Mouse (Mus musculus) heart, postnatal 14 days (tissue): ENCODE data around the gene Cyp4f16. TPM values are rescaled to one million over a fixed set of nuclear protein-coding genes. Genes with fewer than 3 reads are reported as not detected.
"Not testable (repeated sequence)": the region's sequence is repeated elsewhere in the genome, so short reads cannot be mapped to it uniquely, and the experiment has no call there.

Source experiments
- DNase-seq, 2 experiments: peaks; one replicate each; pipeline ENCODE4 v3.0.0; 2021 to 2022
- intact Hi-C: fragments of 180-260 bp; cut with DNase I; formaldehyde crosslinking; loops from one replicate; pipeline ENCODE4 v1.15.1; 2025
- long read RNA-seq, 2 experiments: library from polyadenylated mRNA; stranded (forward); transcript quantifications; one replicate each; pipeline ENCODE4 v2.0.0; 2021
- total RNA-seq, 2 experiments: library from RNA; stranded (reverse); gene quantifications; 2 replicates each; pipeline ENCODE4 v1.2.3; 2021

Gene Cyp4f16
- 10 to 100 TPM in 1 of 2 experiments, 1 to 10 TPM in 1; 6.5 to 10.7 TPM for total RNA-seq
- long read RNA-seq, experiment 1, partial matches to known transcripts: 1 of 15 reads
- long read RNA-seq, experiment 1, other reads (novel, unspliced or antisense): 6 of 15 reads
- long read RNA-seq, experiment 2, partial matches to known transcripts: 2 of 11 reads
- long read RNA-seq, experiment 2, other reads (novel, unspliced or antisense): 5 of 11 reads

- DNase-seq: peak; percentile 91 to 97
- intact Hi-C loops: not testable (repeated sequence)
These were observed at the start of gene Cyp4f16 for GRCm38 (mm10) chr17:32536051-32536866. Gene Cyp4f16, plus strand, starts transcription at chr17:32536558.

DNA sequence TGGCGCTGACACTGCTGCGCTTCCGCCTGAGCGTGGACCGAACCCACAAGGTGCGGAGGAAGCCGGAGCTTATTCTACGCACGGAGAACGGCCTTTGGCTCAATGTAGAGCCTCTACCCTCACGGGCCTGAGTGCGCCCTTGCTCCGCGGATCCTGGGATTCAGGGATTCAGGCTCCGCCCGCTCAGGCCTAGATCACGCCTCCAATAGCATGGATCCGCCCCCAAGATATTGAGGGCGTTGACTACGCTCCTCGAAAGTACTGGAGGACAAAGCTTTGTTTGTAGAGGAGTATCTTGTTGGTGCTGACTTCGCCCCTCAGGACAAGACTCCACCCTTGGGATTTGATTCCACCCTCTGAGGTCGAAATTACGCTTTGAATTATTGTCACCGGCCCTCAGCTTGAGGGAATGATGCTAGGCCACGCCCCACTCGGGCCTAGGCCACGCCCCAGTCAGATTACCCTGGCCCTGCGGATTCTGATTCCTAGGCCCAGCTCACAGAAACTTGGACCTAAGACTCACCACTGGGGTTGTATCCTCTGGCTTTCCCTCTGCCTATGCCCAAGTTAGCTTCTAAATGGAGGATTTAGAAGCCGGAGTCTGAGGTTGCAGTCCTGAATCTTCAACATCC lies 43.9 kb upstream of the Cyp4f16 start:
- intact Hi-C loops: loop anchor here (5.0 to 10.0 kb wide), 3 partner anchors 100 to 350 kb away; no protein-coding TSS in a partner anchor
- peak; percentile 32 to 45 for DNase-seq

- intact Hi-C loops: loop anchor here (1.0 to 10.0 kb wide), 4 partner anchors 102 to 352 kb away; no protein-coding TSS in a partner anchor
- DNase-seq: peak; percentile 65 to 77
These were observed 41.8 kb upstream of the Cyp4f16 start for GRCm38 (mm10) chr17:32494601-32495000.

- DNase-seq, intact Hi-C loops: not testable (repeated sequence)
These were observed 35.8 kb upstream of the Cyp4f16 start for GRCm38 (mm10) chr17:32500511-32500910.

DNA sequence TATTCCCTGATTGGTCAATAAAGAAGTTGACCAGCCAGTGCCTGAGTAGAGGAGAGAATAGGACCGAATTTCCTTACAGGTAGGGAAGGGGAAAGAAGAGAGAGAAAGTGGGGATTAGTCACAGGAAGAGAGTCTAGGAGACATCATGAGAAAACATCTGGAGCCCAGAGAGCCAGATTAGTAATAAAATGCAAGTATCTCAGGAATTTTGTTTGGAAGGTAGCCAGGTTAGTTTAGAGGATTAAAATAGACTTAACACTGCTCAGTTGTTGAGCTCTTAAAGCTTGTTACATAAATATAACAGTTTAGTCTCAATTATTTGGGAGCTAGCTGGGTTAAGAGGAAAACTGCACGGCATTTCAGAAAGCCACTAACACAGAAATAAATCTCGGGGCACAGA lies 35.3 kb upstream of the Cyp4f16 start:
- no peak for DNase-seq
- intact Hi-C loops: no loop called here

DNA sequence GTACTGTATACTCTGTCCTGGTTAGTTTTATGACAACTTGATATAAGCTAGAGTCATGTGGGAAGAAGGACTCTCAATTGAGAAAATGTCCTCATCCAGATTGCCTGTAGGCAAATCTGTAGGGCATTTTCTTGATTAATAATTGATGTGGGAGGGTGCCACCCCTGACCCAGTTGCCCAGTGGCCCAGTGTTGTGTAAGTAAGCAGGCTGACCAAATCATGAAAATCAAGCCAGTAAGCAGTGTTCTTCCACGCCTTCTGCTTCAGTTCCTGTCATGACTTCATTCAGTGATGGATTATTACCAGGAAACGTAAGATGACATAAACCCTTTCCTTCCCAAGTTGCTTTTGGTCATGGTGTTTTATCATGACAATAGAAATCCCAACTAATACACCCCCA lies 33.2 kb upstream of the Cyp4f16 start:
- intact Hi-C loops: no loop called here

DNA sequence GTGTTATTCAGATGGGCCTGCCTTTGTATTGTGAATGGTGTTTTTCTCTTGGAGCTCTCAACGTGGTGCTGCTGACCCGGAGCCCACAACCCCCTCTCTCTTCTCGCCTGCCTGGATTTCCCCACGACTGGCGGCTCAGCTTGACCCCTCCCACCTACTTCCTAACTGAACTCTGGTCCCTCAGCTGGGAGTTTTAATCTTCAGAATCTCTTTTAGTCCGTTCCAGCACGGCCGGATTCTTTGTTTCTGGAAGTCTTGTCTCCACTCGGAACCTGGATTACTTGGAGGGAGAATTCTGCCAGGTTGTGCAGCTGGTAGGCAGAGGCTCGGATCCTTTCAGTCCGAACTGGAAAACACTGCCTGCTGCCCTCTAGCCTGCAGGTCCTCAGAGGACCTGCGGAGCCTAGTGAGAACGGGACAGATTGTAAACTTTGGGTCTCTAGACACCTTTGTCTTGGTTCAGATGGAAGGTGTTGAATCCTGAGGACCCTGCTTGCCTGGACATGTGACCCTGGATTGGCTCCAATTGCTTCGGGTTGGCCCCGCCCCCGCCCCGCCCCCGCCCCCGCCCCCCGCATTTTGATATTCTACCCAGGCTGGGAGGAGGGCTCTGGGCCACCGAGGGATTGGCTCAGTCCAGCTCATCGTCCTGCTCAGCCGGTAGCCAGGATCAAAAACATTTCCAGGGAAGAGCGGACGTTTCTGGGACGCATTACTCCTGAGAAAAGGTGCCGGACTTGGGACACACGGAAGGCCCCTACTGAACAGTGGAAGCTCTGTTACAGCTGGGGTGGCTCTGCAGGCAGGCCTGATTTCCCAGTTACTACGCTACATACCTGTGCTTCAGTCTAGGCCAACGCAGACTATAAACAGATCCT lies 30.3 kb upstream of the Cyp4f16 start, which contains the start of gene Cyp4f17:
Cyp4f17 (plus strand) TSS at position 200 of the 878 bp plus-strand sequence.
- peak; percentile 35 to 62 for DNase-seq
- intact Hi-C loops: no loop called here

More for the DNA sequence above, 33.2 kb upstream of the Cyp4f16 start:
- DNase-seq: no peak

GRCm38 (mm10) chr17:32506729-32507245 lies 29.6 kb upstream of the Cyp4f16 start:
- peak; percentile 14 to 18 for DNase-seq
- intact Hi-C loops: no loop called here

GRCm38 (mm10) chr17:32516126-32516525 lies 20.2 kb upstream of the Cyp4f16 start:
- intact Hi-C loops: no loop called here
- no peak for DNase-seq

GRCm38 (mm10) chr17:32521981-32522380 lies 14.4 kb upstream of the Cyp4f16 start:
- no peak for DNase-seq
- intact Hi-C loops: no loop called here

GRCm38 (mm10) chr17:32522386-32522785 lies 14.0 kb upstream of the Cyp4f16 start:
- intact Hi-C loops: no loop called here
- DNase-seq: no peak

GRCm38 (mm10) chr17:32522816-32523215 lies 13.5 kb upstream of the Cyp4f16 start:
- intact Hi-C loops: no loop called here
- no peak for DNase-seq

DNA sequence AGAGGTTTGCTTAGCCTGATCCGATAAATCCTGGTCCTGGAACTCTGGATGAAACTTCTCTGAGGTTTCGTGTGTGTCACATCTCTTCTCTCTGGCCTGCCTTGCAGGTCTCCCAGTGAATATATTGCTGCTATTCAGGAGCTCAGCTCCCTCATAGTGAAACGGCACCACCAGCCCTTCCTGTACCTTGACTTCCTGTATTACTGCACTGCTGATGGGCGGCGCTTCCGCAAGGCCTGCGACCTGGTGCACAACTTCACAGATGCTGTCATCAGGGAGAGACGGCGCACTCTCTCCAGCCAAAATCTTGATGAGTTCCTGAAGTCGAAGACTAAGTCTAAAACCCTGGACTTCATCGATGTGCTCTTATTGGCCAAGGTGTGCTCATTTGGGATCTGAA lies 12.5 kb upstream of the Cyp4f16 start:
- intact Hi-C loops: no loop called here
- no peak for DNase-seq

DNA sequence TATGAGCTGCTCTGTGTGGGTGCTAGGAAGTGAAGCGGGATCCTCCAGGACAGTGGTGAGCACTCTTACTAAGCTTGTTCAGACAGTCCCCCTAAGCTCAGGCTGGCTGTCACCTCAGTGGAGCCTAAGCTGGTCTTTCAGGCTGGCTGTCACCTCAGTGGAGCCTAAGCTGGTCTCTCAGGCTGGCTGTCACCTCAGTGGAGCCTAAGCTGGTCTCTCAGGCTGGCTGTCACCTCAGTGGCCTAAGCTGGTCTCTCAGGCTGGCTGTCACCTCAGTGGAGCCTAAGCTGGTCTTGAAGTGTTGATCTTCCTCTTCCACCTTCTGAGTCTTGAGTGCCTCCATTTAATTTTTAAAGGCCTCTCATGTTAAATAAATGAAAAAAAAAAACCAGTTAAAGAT lies 10.0 kb upstream of the Cyp4f16 start:
- intact Hi-C loops: loop anchor here (5.0 kb wide), 1 partner anchor 111 kb away; no protein-coding TSS in a partner anchor
- not testable (repeated sequence) for DNase-seq

DNA sequence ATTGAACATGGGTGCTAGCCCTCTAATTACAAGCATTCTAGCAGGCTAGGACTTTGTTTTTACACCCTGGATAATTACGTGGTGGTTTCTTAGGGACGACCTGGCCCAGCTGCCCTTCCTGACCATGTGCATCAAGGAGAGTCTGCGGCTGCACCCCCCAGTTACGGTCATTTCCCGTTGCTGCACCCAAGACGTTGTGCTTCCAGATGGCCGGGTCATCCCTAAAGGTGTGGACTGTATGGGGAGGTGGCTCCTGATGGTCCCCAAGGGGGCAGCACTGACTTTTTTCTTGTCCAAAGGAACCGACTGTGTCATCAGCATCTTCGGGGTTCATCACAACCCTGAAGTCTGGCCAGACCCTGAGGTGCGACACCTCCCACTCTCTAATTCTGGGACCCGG lies 8.6 kb upstream of the Cyp4f16 start:
- intact Hi-C loops: loop anchor here (2.0 to 5.0 kb wide), 2 partner anchors 110 to 153 kb away; no protein-coding TSS in a partner anchor
- no peak for DNase-seq

DNA sequence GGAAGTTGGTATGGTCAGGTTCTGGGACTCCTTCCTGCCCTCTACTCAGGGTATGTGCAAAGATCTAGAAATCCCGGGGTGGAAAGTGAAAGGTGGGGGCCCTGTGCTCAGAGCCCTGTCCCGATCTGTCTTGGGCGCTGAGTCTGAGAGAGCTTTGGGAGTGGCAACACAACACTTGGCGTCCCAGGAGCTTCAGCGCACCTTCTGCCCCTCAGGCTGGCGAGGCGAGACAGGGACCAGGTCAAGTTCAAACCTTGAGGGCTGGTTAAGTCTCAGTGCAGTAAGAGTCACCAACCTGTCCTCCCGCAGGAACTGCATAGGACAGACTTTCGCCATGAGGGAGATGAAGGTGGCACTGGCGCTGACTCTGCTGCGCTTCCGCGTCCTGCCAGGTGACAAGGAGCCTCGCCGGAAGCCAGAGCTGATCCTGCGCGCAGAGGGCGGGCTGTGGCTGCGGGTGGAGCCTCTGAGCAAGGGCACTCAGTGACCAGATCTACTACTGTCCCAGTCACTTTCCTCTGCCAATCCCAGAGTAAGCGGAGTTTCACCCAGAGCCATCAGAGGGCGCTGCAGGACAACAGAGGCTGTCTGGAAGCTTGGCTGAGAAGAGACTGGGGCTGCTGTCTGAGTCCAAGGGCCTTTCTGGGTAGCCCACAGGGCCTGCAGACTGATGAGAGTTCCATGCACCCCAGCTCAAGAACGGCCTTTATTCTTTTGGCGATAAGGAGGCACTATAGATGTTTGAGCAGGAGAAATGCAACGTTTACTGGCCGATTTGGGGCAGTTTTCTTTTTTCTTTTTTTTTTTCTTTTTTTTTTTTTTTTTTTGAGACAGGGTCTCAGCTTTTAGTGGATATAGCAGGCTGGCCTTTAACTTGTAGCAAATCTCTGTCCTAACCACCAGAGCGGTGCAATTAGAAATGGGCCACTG lies 7.7 kb upstream of the Cyp4f16 start:
- peak; percentile 86 to 93 for DNase-seq
- intact Hi-C loops: loop anchor here (2.0 to 5.0 kb wide), 2 partner anchors 109 to 152 kb away; no protein-coding TSS in a partner anchor

GRCm38 (mm10) chr17:32532356-32532755 lies 4.0 kb upstream of the Cyp4f16 start:
- intact Hi-C loops, DNase-seq: not testable (repeated sequence)

DNA sequence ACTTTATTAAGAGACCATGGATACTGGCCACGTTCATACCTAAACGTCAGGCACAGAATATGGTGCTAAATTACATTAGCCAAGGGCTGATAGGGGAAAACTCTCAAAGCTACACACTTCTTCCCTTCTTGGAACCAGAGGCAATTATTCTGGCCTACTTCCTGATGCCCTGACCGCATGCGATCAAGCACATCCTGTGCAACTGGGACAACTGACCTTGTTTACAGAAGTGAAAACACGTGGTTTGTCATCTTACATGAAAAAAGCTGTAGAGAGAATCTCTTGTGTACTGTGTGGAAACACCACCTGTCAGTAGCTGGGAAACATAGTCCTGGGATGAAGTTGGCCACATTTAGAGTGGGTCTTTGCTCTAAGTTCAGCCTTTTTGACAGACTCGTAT lies 2.3 kb upstream of the Cyp4f16 start:
- no peak for DNase-seq
- intact Hi-C loops: no loop called here

- intact Hi-C loops: no loop called here
These were observed 501 bp downstream of the Cyp4f16 start for GRCm38 (mm10) chr17:32536867-32537250.

More at GRCm38 (mm10) chr17:32536867-32537250, 501 bp downstream of the Cyp4f16 start:
- peak in 1 of 2 experiments; percentile 38 for DNase-seq
